Mouse (Mus musculus): ENCODE data around the gene Eif2ak4.

The Eif2ak4 gene

DNA sequence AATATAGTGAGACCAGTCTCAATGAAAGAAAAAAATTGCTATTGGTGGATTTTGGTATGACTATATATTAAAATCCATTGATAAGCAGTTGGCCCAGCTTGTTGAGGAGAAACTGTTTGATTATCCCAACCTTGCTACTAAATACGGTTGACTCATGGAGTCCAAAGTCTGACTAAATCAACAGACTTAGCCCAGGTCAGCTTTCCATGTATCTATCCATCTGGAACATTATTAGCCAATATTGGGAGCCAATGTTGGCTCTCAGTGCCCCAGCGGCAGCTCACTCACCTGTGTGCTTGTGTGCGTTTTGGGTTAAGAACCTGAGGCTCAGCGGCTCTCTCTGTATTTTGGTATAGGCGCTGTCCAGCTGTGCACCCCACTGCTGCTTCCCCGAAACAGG lies 62.6 kb downstream of the Eif2ak4 start:
- in situ Hi-C loops (cut with MboI; ENCODE audit: low pct_unique_long_range_greater_than_20kb in 1 of 2, low sequenced_read_pairs in 2 of 2, unreplicated experiment in 1 of 2): no loop called here

DNA sequence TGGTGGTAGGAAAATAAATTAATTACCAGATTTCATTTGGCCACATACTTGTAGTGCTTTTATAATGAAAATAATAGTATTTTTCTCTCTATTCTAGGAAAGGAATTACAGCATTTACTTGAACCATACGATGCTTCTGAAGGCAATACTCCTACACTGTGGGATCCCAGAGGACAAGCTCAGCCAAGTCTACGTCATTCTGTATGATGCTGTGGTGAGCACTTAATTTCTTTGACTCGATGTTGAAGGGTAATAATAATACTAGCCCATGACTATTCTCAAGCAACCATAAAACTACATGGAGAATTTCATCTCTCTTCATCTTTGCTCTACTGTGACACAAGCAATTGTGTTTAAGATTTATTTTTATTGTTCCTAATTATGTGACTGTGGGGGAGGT lies 68.6 kb downstream of the Eif2ak4 start:
- in situ Hi-C loops (cut with MboI; ENCODE audit: low pct_unique_long_range_greater_than_20kb in 1 of 2, low sequenced_read_pairs in 2 of 2, unreplicated experiment in 1 of 2): no loop called here

DNA sequence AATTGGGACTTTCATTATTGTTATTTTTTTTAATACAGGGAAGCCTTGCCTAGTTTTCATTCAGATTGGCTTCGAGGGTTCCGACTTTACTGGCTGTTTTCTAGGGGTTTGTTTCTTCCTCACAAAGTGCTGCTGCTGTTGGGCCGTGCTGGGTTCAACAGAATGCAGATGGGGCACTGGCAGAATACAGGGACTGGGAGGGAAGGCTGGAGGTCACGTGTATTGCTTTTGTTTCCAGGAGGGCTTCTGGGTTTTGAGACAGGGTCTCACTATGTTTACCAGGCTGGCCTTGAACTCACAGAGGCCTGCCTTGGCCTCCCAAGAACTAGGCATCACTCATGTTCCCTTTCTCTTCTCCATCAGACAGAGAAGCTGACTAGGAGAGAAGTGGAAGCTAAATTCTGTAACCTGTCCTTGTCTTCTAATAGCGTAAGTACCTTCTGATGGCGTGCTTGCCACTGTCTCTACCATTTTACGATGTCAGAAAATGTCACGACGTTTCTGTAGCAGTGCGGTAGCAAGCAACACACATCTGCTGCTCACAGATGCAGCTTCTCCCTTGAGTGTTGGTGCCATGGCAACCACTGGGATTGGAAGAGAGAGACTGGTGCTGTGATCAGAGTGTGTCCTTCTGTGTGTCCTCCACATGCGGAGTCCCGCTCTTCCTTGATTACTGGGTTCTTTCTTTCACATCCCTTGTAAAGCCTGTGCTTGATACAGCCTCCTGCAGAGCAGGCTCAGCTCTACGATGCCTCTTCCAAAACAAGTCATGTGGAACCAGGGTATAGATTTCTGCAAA lies 69.2 kb downstream of the Eif2ak4 start:
- in situ Hi-C loops (cut with MboI; ENCODE audit: low pct_unique_long_range_greater_than_20kb in 1 of 2, low sequenced_read_pairs in 2 of 2, unreplicated experiment in 1 of 2): no loop called here

DNA sequence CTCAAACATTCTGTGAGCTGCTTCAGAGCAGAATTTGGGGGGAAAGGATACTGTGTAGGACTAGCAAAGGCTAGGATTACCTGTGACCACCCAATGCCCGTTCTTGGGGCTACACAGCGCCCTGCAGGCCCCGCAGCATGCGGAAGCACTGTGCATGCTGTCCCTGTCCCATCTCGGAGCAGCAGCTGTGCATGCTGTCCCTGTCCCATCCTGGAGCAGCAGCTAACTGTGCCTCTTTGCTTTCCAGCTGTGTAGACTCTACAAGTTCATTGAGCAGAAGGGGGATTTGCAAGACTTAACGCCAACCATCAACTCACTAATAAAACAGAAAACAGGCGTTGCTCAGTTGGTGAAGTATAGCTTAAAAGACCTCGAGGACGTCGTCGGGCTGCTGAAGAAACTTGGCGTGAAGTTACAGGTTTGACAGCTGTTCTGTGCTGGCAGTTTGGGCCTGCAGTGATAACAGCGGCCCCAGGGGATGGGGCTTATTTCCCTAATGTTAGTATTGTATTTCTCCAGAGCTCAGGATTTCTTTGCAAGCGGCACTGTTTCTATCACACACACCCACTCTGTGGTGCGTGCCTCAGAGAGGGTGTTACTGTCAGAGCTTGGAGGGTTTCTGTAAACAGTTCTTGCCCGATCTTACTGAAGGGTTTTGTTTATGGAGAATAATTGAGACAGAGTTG lies 73.2 kb downstream of the Eif2ak4 start:
- in situ Hi-C loops (cut with MboI; ENCODE audit: low pct_unique_long_range_greater_than_20kb in 1 of 2, low sequenced_read_pairs in 2 of 2, unreplicated experiment in 1 of 2): no loop called here

DNA sequence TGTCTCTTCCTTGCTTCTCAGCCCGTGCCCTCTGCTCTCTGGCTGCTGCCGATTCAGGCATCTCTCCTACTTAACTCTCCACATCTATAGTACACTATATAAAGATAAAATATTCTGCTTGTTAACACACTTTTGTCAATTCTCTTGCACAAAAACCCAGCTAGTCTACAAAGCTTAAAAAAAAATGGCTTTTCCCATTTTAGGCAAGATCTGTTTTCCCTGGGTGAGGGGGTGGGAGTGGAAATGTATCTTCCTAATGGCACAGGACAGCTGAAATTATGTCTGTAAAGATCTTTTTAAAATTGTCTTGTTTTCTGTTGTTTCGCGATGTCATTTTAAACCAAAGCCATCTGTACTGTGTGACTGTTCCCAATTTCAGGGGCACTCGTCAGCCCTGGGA lies 75.1 kb downstream of the Eif2ak4 start:
- in situ Hi-C loops (cut with MboI; ENCODE audit: low pct_unique_long_range_greater_than_20kb in 1 of 2, low sequenced_read_pairs in 2 of 2, unreplicated experiment in 1 of 2): no loop called here

DNA sequence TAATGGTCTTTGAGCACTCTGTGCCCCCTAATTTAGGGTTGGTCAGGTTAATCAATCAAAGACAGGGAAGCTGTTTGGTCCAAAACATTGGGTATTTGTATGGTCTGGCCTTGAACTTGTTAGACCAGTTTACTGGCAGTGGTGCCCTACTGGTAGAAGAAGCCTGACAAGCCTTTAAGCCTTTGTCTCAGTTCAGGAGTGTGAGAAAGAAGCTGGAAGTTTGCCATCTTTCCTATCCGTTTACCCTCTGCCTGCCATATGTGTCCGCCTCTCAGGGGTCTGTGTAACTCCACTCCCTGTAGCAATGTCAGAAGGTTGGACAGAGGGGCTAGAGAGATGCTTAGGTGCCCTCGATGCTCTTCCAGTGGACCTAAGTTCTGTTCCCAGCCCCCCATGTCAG lies 76.0 kb downstream of the Eif2ak4 start:
- in situ Hi-C loops (cut with MboI; ENCODE audit: low pct_unique_long_range_greater_than_20kb in 1 of 2, low sequenced_read_pairs in 2 of 2, unreplicated experiment in 1 of 2): no loop called here

DNA sequence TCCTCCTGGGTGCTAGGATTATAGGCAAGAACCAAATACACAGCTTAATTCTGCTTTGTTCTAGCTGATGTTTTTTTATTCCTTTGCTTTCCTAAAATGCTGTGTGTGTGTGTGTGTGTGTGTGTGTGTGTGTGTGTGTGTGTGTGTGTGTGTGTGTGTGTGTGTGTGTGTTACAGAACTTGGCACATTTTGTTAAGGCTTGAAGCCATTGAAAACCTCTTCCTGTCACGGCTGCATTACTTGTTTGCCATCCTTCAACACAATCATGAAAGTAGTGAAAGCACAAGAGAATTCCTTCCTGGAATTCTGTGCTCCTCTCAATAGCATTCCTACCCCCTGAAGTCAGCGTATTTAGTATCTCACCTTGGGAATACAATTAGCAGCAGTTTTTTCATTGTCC lies 77.5 kb downstream of the Eif2ak4 start:
- in situ Hi-C loops (cut with MboI; ENCODE audit: low pct_unique_long_range_greater_than_20kb in 1 of 2, low sequenced_read_pairs in 2 of 2, unreplicated experiment in 1 of 2): no loop called here

DNA sequence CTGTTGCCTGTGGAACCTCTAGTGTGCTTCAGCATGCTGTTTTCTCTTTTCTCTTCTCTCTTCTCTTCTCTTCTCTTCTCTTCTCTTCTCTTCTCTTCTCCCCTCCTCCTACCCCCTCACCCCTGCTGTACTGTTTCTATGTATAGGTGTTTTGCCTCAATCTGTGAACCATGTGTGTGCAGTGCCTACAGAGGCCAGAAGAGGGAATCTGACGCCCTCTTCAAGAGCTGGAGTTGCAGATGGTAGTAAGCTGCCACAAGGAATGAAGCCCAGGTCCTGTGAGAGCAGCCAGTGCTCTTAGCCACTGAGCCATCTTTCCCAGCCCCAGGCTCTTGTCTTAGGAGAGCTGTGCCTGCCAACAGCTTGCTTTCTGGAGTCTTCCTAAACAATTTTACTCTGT lies 78.2 kb downstream of the Eif2ak4 start:
- in situ Hi-C loops (cut with MboI; ENCODE audit: low pct_unique_long_range_greater_than_20kb in 1 of 2, low sequenced_read_pairs in 2 of 2, unreplicated experiment in 1 of 2): no loop called here

DNA sequence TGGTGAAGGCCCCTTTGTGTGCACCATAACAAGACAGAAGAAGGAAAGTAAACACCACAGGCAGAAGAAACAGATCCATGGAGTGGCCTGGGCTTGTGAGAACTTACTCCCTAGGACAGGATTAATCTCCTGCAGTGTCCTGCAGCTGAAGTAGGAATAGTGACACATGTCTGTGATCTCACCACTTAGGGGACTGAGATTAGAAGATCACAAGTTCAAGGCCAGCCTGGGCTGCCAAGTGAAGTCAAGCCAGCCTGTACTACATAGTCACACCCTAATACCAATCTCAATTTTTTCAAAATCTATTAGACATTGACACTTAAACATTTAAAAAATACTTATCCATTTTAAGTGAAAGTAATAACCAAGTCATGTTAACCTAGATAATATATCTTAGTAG lies 79.9 kb downstream of the Eif2ak4 start:
- in situ Hi-C loops (cut with MboI; ENCODE audit: low pct_unique_long_range_greater_than_20kb in 1 of 2, low sequenced_read_pairs in 2 of 2, unreplicated experiment in 1 of 2): no loop called here

DNA sequence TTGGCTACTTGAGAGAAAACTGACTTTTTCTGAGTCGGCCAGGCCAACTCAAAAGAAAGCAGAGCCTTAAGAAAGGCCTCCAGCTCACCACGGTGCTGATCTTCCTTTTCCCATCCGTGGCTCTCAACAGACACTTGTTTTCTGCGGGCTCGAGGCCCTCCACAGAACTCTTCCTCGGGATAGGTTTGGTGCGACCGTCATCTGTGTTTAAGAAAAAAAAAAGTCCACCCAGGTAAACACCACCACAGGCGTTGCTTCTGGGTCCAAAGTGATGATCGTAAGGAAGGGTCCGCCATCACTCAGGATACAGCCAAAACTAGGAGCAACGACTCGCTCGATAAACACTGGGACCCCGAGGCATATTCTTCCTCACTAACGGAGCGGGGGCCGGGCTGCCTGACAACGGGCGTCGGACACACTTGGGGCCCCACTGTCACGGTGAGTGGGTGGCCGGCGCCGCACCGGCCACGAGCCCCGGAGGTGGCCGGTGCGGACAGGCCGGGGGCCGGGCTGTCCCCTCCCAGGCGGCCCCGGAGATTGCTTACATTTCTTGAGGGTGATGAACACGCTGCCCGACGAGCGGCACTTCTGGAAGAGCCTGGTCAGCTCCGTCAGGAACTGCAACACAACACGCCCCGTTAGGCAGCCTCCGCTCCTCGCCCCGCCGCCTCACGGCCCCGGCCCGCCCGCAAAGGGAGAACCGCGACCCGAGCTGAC lies 90.6 kb downstream of the Eif2ak4 start:
- in situ Hi-C loops (cut with MboI; ENCODE audit: low pct_unique_long_range_greater_than_20kb in 1 of 2, low sequenced_read_pairs in 2 of 2, unreplicated experiment in 1 of 2): loop anchor here in 1 of 2 experiments (25.0 kb wide), 1 partner anchor 408 kb away; no protein-coding TSS in a partner anchor

DNA sequence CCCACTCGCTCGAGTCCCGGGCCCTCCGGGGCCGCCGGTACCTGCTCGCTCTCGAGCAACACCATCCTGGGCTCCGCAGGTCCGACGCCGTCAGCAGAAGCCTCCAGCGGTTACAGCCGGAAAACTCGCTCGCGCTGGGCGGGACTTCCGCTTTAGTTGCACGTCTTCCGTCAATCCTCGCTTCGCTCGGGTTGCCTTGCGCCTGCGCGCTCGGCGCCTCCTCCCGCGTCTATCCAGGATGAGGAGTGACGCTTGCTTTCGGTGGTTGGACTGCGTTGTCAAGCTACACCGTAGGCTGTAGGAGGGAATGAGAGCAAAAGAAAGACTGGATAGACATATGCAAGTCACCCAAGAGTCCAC lies 91.1 kb downstream of the Eif2ak4 start, which contains the start of gene Srp14:
Srp14 (minus strand) TSS at position 162 of the 360 bp plus-strand sequence.
- in situ Hi-C loops (cut with MboI; ENCODE audit: low pct_unique_long_range_greater_than_20kb in 1 of 2, low sequenced_read_pairs in 2 of 2, unreplicated experiment in 1 of 2): loop anchor here in 1 of 2 experiments (25.0 kb wide), 1 partner anchor 408 kb away; no protein-coding TSS in a partner anchor

DNA sequence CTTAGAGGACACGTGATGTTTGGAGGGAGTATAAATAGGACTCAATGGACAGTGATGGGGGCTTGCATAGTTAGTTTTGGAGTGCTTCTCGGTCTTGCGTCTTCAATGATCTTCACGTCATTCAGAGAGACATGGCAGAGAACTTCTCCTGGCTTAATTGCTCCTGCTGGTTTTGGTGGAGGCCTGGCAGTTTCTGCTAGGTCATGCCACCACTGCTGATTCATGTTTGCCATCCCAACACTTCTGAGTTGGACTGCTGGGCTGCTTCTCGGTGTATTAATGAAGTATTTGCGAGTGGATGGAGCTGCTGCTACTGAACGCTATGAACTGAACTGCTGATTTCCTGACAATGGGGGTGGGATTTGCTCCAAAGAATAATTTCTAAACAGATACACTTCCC lies 92.5 kb downstream of the Eif2ak4 start:
- in situ Hi-C loops (cut with MboI; ENCODE audit: low pct_unique_long_range_greater_than_20kb in 1 of 2, low sequenced_read_pairs in 2 of 2, unreplicated experiment in 1 of 2): loop anchor here in 1 of 2 experiments (25.0 kb wide), 1 partner anchor 406 kb away; no protein-coding TSS in a partner anchor

DNA sequence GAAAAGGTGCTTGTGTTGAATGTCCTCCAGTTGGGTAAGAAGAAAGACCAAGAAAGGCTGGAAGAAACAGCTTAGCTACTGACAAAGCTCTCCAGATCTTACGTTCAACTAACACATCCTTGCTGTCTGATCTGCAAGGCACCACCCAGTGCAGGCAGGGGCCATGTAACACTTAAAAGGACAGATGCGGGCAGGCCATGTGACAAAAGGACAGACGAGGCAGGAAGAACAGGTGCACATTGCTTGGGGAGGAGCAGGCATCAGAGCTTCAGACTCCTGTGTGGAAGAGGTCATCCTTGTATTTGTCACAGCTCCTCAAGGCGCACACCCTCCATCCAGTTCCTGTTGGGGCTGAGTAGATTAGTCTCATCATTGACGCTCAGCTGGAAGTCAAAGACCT lies 94.6 kb downstream of the Eif2ak4 start:
- in situ Hi-C loops (cut with MboI; ENCODE audit: low pct_unique_long_range_greater_than_20kb in 1 of 2, low sequenced_read_pairs in 2 of 2, unreplicated experiment in 1 of 2): loop anchor here in 1 of 2 experiments (25.0 kb wide), 1 partner anchor 404 kb away; no protein-coding TSS in a partner anchor

DNA sequence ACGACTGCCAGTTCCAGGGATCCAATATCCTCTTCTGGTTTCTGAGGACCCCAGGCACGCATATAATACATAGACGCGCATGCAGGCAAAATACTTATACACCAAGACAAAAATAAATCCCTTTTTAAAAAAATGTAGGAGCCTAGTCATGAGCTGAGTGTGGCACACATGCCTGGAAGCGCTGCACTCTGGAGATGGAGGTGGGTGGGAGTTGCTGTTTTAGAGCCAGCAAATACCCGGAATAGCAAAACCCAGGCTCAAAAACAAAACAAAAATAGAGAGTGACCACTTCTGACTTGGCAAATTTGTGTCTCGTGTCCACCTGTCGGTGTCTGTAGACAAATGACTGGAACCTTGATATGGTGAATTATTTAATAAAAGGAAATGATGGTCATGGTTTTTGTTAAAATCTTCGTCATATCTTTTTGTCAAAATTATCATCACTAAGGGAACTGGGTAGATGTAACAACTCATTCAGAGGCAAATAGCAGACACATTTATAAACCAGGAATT lies 96.0 kb downstream of the Eif2ak4 start:
- in situ Hi-C loops (cut with MboI; ENCODE audit: low pct_unique_long_range_greater_than_20kb in 1 of 2, low sequenced_read_pairs in 2 of 2, unreplicated experiment in 1 of 2): loop anchor here in 1 of 2 experiments (25.0 kb wide), 1 partner anchor 403 kb away; no protein-coding TSS in a partner anchor

DNA sequence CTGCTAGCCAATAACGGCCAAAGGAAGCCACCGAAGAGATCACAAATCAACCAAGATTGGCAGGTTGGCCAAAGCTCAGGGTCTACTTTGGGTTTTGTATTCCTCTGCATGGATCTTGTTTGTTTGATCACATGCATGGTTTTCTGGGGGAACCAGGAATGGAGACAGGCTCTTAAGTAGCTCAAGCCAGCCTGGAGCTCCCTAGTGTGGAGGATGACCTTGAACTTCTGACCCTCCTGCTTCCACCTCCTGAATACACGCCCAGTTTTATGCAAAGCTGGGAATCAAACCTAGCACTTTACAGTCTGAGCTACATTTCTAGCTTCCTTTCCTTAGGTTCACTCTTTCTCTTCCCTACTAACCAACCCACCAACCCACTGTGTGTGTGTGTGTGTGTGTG lies 97.0 kb downstream of the Eif2ak4 start:
- in situ Hi-C loops (cut with MboI; ENCODE audit: low pct_unique_long_range_greater_than_20kb in 1 of 2, low sequenced_read_pairs in 2 of 2, unreplicated experiment in 1 of 2): loop anchor here (5.0 to 25.0 kb wide), 4 partner anchors 52 to 402 kb away; no protein-coding TSS in a partner anchor

DNA sequence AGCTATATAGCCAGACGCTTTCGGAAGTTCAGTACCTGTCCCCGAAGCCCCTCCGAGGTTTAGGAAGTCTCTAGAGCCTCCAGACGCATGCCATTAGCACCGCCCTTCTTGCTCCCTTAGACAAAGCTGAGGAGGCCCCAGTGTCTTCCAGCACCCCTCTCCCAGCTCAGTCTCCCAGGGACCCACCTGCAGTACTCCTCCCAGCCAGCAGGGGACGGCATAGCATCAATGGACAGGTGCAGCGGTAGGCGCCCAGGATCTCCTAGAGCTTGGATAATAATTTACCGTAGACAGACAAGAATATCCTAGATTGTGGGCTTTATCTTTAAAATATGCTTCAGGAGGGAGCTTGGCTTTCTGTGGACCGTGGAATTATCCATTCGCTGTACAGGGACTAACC lies 98.5 kb downstream of the Eif2ak4 start:
- in situ Hi-C loops (cut with MboI; ENCODE audit: low pct_unique_long_range_greater_than_20kb in 1 of 2, low sequenced_read_pairs in 2 of 2, unreplicated experiment in 1 of 2): loop anchor here (5.0 to 25.0 kb wide), 4 partner anchors 50 to 400 kb away; no protein-coding TSS in a partner anchor

DNA sequence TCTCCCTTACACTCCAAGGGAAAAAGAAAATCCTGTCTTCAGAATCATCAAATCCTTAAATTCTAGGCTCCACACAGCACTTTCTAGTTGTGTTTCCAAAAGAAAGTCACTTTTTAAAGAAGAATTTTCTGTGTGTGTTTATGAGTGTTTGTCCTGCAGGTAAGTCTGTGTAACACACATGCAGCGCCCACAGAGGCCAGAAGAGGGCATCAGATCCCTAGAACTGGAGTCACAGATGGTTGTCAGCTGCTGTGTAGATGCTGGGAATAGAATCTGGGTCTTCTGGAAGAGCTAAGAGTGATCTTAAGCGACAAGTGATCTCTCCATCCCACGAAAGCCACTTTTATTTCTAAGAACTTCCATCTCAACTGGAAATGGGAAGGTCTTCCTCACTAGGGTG lies 99.4 kb downstream of the Eif2ak4 start:
- in situ Hi-C loops (cut with MboI; ENCODE audit: low pct_unique_long_range_greater_than_20kb in 1 of 2, low sequenced_read_pairs in 2 of 2, unreplicated experiment in 1 of 2): loop anchor here (5.0 to 25.0 kb wide), 4 partner anchors 49 to 399 kb away; no protein-coding TSS in a partner anchor

DNA sequence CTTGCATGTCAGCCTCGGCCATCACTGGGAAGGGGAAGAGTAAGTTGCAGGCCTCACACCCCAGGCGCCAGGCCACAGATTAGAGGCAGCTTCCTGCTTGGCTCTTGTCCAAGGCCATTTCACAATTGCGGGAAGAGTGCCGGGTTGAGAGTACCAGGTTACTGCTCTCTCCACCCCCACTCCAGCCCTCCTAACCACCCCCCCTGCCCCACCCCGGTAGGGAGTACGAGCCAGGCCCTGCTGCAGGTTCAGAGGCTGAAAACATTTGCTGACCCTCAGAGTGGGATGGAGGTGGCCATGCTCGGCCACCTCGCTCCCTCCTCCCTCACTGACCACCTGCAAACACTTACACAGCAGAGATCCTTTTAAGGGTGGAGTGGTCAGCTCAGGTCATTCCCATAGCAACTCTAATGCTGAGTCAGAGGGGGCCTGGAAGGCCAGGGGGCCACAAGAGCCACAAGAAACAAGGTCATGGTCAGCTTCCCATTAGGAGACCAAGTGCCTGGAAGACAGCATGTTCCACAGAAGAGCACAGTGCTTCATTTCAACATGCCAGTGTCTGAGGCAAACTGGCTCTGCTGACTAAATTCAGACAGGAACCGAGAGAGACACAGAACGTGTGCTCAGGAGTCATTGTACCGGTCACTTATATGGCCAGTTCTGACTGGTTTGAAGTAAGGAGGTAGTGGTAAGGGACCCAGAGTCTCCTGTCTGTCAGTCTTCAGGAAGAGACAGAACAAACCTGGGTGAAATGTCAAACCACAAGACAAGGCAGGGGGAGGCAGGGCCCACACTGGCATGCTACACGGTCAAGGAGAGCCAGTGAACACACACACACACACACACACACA lies 102.0 kb downstream of the Eif2ak4 start:
- in situ Hi-C loops (cut with MboI; ENCODE audit: low pct_unique_long_range_greater_than_20kb in 1 of 2, low sequenced_read_pairs in 2 of 2, unreplicated experiment in 1 of 2): loop anchor here in 1 of 2 experiments (25.0 kb wide), 1 partner anchor 397 kb away; no protein-coding TSS in a partner anchor

Data from mouse embryonic stem cell (cell line).